ENCODE assay signal across 30 mouse cellular contexts in genomic region chr7:95919932-95920331, GRCm38 (mm10).
A peak's percentile ranks its signal among the peaks of the same experiment; 100 is the strongest.
DNase-seq lines count a peak whose midpoint lies in the region; ATAC-seq and TF ChIP-seq lines count a peak whose summit lies in the region.
"Had no signal": no experiment of that assay in that cellular context is flagged by ENCODE, and none has a peak within 500 bp of the region (broad histone marks: within the 10 kb centered on the region; RNA-seq: fewer than 3 reads in every experiment).

No protein-coding gene starts in this region.

- H3K4me2 ChIP-seq in hindbrain, embryonic 11.5 days (replicated peaks; ENCODE audit: low read depth, low read length): no peak overlapping the region
- no peak overlapping the region for H3K4me2 ChIP-seq in hindbrain, embryonic 16.5 days (ENCODE audit: low read length)
- no peak overlapping the region for H3K4me2 ChIP-seq in midbrain, embryonic 11.5 days
- H3K4me2 ChIP-seq in midbrain, postnatal 0 days (ENCODE audit: low read depth, low read length, poor library complexity, severe bottlenecking): no peak overlapping the region
- H3K4me2 ChIP-seq in midbrain, embryonic 13.5 days (replicated peaks): no peak overlapping the region
- no peak overlapping the region for H3K4me2 ChIP-seq in midbrain, embryonic 16.5 days (ENCODE audit: low read length)
- H3K4me2 ChIP-seq in midbrain, embryonic 15.5 days: no peak overlapping the region
- H3K4me2 ChIP-seq: embryonic facial prominence, embryonic 13.5 days; embryonic facial prominence, embryonic 15.5 days; forebrain, embryonic 12.5 days had no signal

- no peak overlapping the region for H3K9ac ChIP-seq in hindbrain, embryonic 11.5 days (ENCODE audit: low read depth, low read length)
- H3K9ac ChIP-seq in hindbrain, embryonic 16.5 days (ENCODE audit: low read depth, low read length): no peak overlapping the region
- no peak overlapping the region for H3K9ac ChIP-seq in midbrain, embryonic 11.5 days (ENCODE audit: low read length)
- H3K9ac ChIP-seq in midbrain, postnatal 0 days (replicated peaks; ENCODE audit: low read length, poor library complexity, severe bottlenecking): no peak overlapping the region
- H3K9ac ChIP-seq in midbrain, embryonic 13.5 days (replicated peaks): no peak overlapping the region
- no peak overlapping the region for H3K9ac ChIP-seq in midbrain, embryonic 16.5 days (ENCODE audit: low read depth, low read length)
- no peak overlapping the region for H3K9ac ChIP-seq in midbrain, embryonic 15.5 days
- H3K9ac ChIP-seq: embryonic facial prominence, embryonic 13.5 days; embryonic facial prominence, embryonic 15.5 days; forebrain, embryonic 12.5 days had no signal

- peak; percentile 69; the same call in 1 of the 2 replicates for ATAC-seq in hindbrain, embryonic 11.5 days (ENCODE audit: low FRiP score)
- no peak for ATAC-seq in hindbrain, embryonic 16.5 days
- ATAC-seq in midbrain, embryonic 11.5 days (ENCODE audit: low FRiP score): peak; percentile 46; the same call in 1 of the 2 replicates
- no peak for ATAC-seq in midbrain, postnatal 0 days (ENCODE audit: low FRiP score)
- ATAC-seq in midbrain, embryonic 13.5 days: peak; percentile 78
- no peak for ATAC-seq in midbrain, embryonic 16.5 days
- ATAC-seq in midbrain, embryonic 15.5 days (replicated peaks): 0 out of 2 replicates have a peak, but pooled peaks have one; percentile 50
- ATAC-seq: activated CD4-positive, CD25-positive, alpha-beta regulatory T cell, adult 4 months; CD4-positive, CD25-positive, alpha-beta regulatory T cell, adult 4 months; forebrain, embryonic 14.5 days; Patski had no signal

- WGBS in hindbrain, embryonic 11.5 days: 80% methylated on average over 3 of the region's 3 CpGs
- 65% methylated on average over 3 of the region's 3 CpGs for WGBS in hindbrain, embryonic 16.5 days
- WGBS in midbrain, embryonic 11.5 days: 65% methylated on average over 3 of the region's 3 CpGs
- WGBS in midbrain, postnatal 0 days: 25% methylated on average over 3 of the region's 3 CpGs
- 45% methylated on average over 3 of the region's 3 CpGs for WGBS in midbrain, embryonic 13.5 days
- 37% methylated on average over 3 of the region's 3 CpGs for WGBS in midbrain, embryonic 16.5 days
- WGBS in midbrain, embryonic 15.5 days: 43% methylated on average over 3 of the region's 3 CpGs

- H3K4me1 ChIP-seq in hindbrain, embryonic 11.5 days (replicated peaks; ENCODE audit: control insufficient read depth, insufficient read depth, low read length): no peaks in the 10 kb centered on the region
- H3K4me1 ChIP-seq in hindbrain, embryonic 16.5 days (ENCODE audit: control insufficient read depth, insufficient read depth, low read depth, low read length): no peaks in the 10 kb centered on the region
- H3K4me1 ChIP-seq in midbrain, embryonic 11.5 days (ENCODE audit: control insufficient read depth, insufficient read depth, low read length): no peaks in the 10 kb centered on the region
- H3K4me1 ChIP-seq in midbrain, postnatal 0 days (ENCODE audit: insufficient read depth, low read length): no peaks in the 10 kb centered on the region
- no peaks in the 10 kb centered on the region; the same call in 1 of the 2 replicates for H3K4me1 ChIP-seq in midbrain, embryonic 13.5 days (replicated peaks)
- peaks cover 2% of the 10 kb centered on the region; the same call in 1 of the 2 replicates for H3K4me1 ChIP-seq in midbrain, embryonic 16.5 days (ENCODE audit: control insufficient read depth, insufficient read depth, low read length)
- no peaks in the 10 kb centered on the region; the same call in 1 of the 2 replicates for H3K4me1 ChIP-seq in midbrain, embryonic 15.5 days
- H3K4me1 ChIP-seq: embryonic facial prominence, embryonic 13.5 days; embryonic facial prominence, embryonic 15.5 days; forebrain, embryonic 10.5 days; forebrain, embryonic 12.5 days had no signal

- DNase-seq in hindbrain, embryonic 11.5 days (ENCODE audit: low spot score): peak; percentile 7
- no peak for DNase-seq in midbrain, embryonic 11.5 days (ENCODE audit: low spot score, missing footprints)
- DNase-seq in midbrain, postnatal 0 days (ENCODE audit: low spot score): no peak
- DNase-seq in yolk sac, embryonic 10.5 days (ENCODE audit: low spot score): no peak
- DNase-seq: adrenal gland, adult 8-10 months; adrenal gland, postnatal 14 days; adrenal gland, postnatal 36 days; B cell, adult 2 months; cerebellum, adult 11 months; cerebellum, adult 18-20 months; cerebellum, adult 8-10 months; cerebellum, adult 9-11 months; cerebellum, postnatal 14 days; cerebellum, postnatal 36 days; embryo, embryonic 11 days had no signal

- TF ChIP-seq CTCF in midbrain, postnatal 0 days (IDR thresholded peaks at IDR 0.05): no peak

- no peaks in the 10 kb centered on the region for H3K36me3 ChIP-seq in hindbrain, embryonic 11.5 days (ENCODE audit: control insufficient read depth, insufficient read depth, low read length)
- H3K36me3 ChIP-seq in hindbrain, embryonic 16.5 days (ENCODE audit: control insufficient read depth, insufficient read depth, low read length): no peaks in the 10 kb centered on the region
- H3K36me3 ChIP-seq in midbrain, embryonic 11.5 days (ENCODE audit: control insufficient read depth, insufficient read depth, low read length): no peaks in the 10 kb centered on the region
- H3K36me3 ChIP-seq in midbrain, postnatal 0 days (ENCODE audit: insufficient read depth, low read length): no peaks in the 10 kb centered on the region
- no peaks in the 10 kb centered on the region for H3K36me3 ChIP-seq in midbrain, embryonic 13.5 days
- H3K36me3 ChIP-seq in midbrain, embryonic 16.5 days (ENCODE audit: control insufficient read depth, insufficient read depth, low read length): no peaks in the 10 kb centered on the region
- no peaks in the 10 kb centered on the region for H3K36me3 ChIP-seq in midbrain, embryonic 15.5 days (replicated peaks)
- H3K36me3 ChIP-seq: embryonic facial prominence, embryonic 13.5 days; embryonic facial prominence, embryonic 15.5 days; forebrain, embryonic 10.5 days; forebrain, embryonic 12.5 days; G1E had no signal

- H3K9me3 ChIP-seq in hindbrain, embryonic 11.5 days (ENCODE audit: control insufficient read depth, low read length): no peaks in the 10 kb centered on the region
- H3K9me3 ChIP-seq in hindbrain, embryonic 16.5 days (ENCODE audit: control insufficient read depth, low read length): no peaks in the 10 kb centered on the region
- H3K9me3 ChIP-seq in midbrain, embryonic 11.5 days (ENCODE audit: control insufficient read depth, low read length): no peaks in the 10 kb centered on the region
- H3K9me3 ChIP-seq in midbrain, postnatal 0 days (ENCODE audit: low read length): no peaks in the 10 kb centered on the region
- no peaks in the 10 kb centered on the region for H3K9me3 ChIP-seq in midbrain, embryonic 13.5 days
- no peaks in the 10 kb centered on the region for H3K9me3 ChIP-seq in midbrain, embryonic 16.5 days (replicated peaks; ENCODE audit: control insufficient read depth, low read length, poor library complexity, severe bottlenecking)
- no peaks in the 10 kb centered on the region for H3K9me3 ChIP-seq in midbrain, embryonic 15.5 days
- H3K9me3 ChIP-seq: embryonic facial prominence, embryonic 13.5 days; embryonic facial prominence, embryonic 15.5 days; forebrain, embryonic 10.5 days; forebrain, embryonic 12.5 days had no signal

- no peaks in the 10 kb centered on the region for H3K27me3 ChIP-seq in hindbrain, embryonic 11.5 days (ENCODE audit: control insufficient read depth, insufficient read depth, low read length)
- no peaks in the 10 kb centered on the region for H3K27me3 ChIP-seq in hindbrain, embryonic 16.5 days (replicated peaks; ENCODE audit: control insufficient read depth, insufficient read depth, low read length)
- no peaks in the 10 kb centered on the region for H3K27me3 ChIP-seq in midbrain, embryonic 11.5 days (ENCODE audit: control insufficient read depth, insufficient read depth, low read length)
- H3K27me3 ChIP-seq in midbrain, postnatal 0 days (ENCODE audit: insufficient read depth, low read length): no peaks in the 10 kb centered on the region
- no peaks in the 10 kb centered on the region for H3K27me3 ChIP-seq in midbrain, embryonic 13.5 days
- no peaks in the 10 kb centered on the region for H3K27me3 ChIP-seq in midbrain, embryonic 16.5 days (ENCODE audit: control insufficient read depth, insufficient read depth, low read depth, low read length)
- H3K27me3 ChIP-seq in midbrain, embryonic 15.5 days (replicated peaks): no peaks in the 10 kb centered on the region
- H3K27me3 ChIP-seq: CH12.LX; embryonic facial prominence, embryonic 13.5 days; embryonic facial prominence, embryonic 15.5 days; forebrain, embryonic 12.5 days; Patski had no signal

- H3K4me3 ChIP-seq in hindbrain, embryonic 11.5 days (ENCODE audit: low read depth, low read length): no peak overlapping the region
- no peak overlapping the region for H3K4me3 ChIP-seq in hindbrain, embryonic 16.5 days (ENCODE audit: low read length)
- no peak overlapping the region for H3K4me3 ChIP-seq in midbrain, embryonic 11.5 days (ENCODE audit: low read depth, low read length)
- H3K4me3 ChIP-seq in midbrain, postnatal 0 days (ENCODE audit: low read depth, low read length): no peak overlapping the region
- H3K4me3 ChIP-seq in midbrain, embryonic 13.5 days (replicated peaks): no peak overlapping the region
- H3K4me3 ChIP-seq in midbrain, embryonic 16.5 days (ENCODE audit: low read depth, low read length): no peak overlapping the region
- H3K4me3 ChIP-seq in midbrain, embryonic 15.5 days: no peak overlapping the region
- H3K4me3 ChIP-seq: embryonic facial prominence, embryonic 13.5 days; embryonic facial prominence, embryonic 15.5 days; erythroblast, embryonic 14.5 days; forebrain, embryonic 10.5 days; forebrain, embryonic 12.5 days had no signal

- H3K27ac ChIP-seq in hindbrain, embryonic 11.5 days (ENCODE audit: low read depth, low read length): no peak overlapping the region
- no peak overlapping the region for H3K27ac ChIP-seq in hindbrain, embryonic 16.5 days (ENCODE audit: low read depth, low read length)
- no peak overlapping the region for H3K27ac ChIP-seq in midbrain, embryonic 11.5 days (ENCODE audit: low read depth, low read length)
- H3K27ac ChIP-seq in midbrain, postnatal 0 days (ENCODE audit: low read depth, low read length): no peak overlapping the region
- H3K27ac ChIP-seq in midbrain, embryonic 13.5 days: no peak overlapping the region
- H3K27ac ChIP-seq in midbrain, embryonic 16.5 days (ENCODE audit: low read length): no peak overlapping the region
- H3K27ac ChIP-seq in midbrain, embryonic 15.5 days: no peak overlapping the region
- H3K27ac ChIP-seq: embryonic facial prominence, embryonic 13.5 days; embryonic facial prominence, embryonic 15.5 days; forebrain, embryonic 10.5 days; forebrain, embryonic 12.5 days had no signal

Comparison
In these comparisons a context has a peak if more than half of its experiments do, and no peak if none do; other contexts are left out.
1. ATAC-seq: peak in hindbrain, embryonic 11.5 days (single experiment), midbrain, embryonic 11.5 days (single experiment), midbrain, embryonic 13.5 days (single experiment) and midbrain, embryonic 15.5 days (single experiment); none in hindbrain, embryonic 16.5 days (single experiment), midbrain, postnatal 0 days (single experiment) and midbrain, embryonic 16.5 days (single experiment).